Mouse (Mus musculus) ES-E14 (cell line): ENCODE data around the gene Pnkd. TPM values are rescaled to one million over a fixed set of nuclear protein-coding genes. Genes with fewer than 3 reads are reported as not detected.

Experiments
- DNase-seq: peaks from one replicate; pipeline ENCODE4 v3.0.0-alpha.2; 2013; ENCODE audit warnings: low read depth, low spot score
- H3K27ac ChIP-seq: 2 replicates; pipeline ENCODE4 v1.5.1; 2012; ENCODE audit warnings: low read depth, mild to moderate bottlenecking, low read length, moderate library complexity, mixed read lengths; ENCODE audit not compliant: poor library complexity, insufficient read depth, severe bottlenecking
- H3K36me3 ChIP-seq: 2 replicates; pipeline ENCODE4 v1.6.1; 2012; ENCODE audit warnings: mild to moderate bottlenecking, low read length, moderate library complexity, mixed read lengths; ENCODE audit not compliant: control insufficient read depth, poor library complexity, insufficient read depth, severe bottlenecking
- H3K4me1 ChIP-seq, 2 experiments: fragments of 150-350 bp in 1 of 2; sonication (generic) in 1 of 2; 2 replicates each; pipeline ENCODE4 v1.6.1; 2012; ENCODE audit warnings: low read length in 2 of 2, mild to moderate bottlenecking in 1 of 2, mixed read lengths in 1 of 2; ENCODE audit not compliant: control insufficient read depth in 2 of 2, insufficient read depth in 2 of 2, poor library complexity in 1 of 2
- H3K4me3 ChIP-seq, 2 experiments: fragments of 150-350 bp in 1 of 2; sonication (generic) in 1 of 2; 2 replicates each; pipeline ENCODE4 v1.5.1; 2012; ENCODE audit warnings: low read length in 2 of 2, low read depth in 1 of 2, mild to moderate bottlenecking in 1 of 2, mixed read lengths in 1 of 2; ENCODE audit not compliant: insufficient read depth in 1 of 2, poor library complexity in 1 of 2, severe bottlenecking in 1 of 2
- H3K9ac ChIP-seq: 2 replicates; pipeline ENCODE4 v1.6.1; 2012; ENCODE audit warnings: low read depth, mild to moderate bottlenecking, low read length, mixed read lengths; ENCODE audit not compliant: poor library complexity, insufficient read depth, severe bottlenecking
- H3K9me3 ChIP-seq: fragments of 150-350 bp; sonication (generic); 2 replicates; pipeline ENCODE4 v1.6.1; 2012; ENCODE audit warnings: low read depth, mild to moderate bottlenecking, low read length; ENCODE audit not compliant: control insufficient read depth, insufficient read depth
- CHD2 ChIP-seq: IDR thresholded peaks from 2 replicates; pipeline ENCODE4 v1.6.1; 2014; ENCODE audit warnings: mild to moderate bottlenecking, low read depth, low read length, inconsistent platforms
- HCFC1 ChIP-seq: IDR thresholded peaks from 2 replicates; pipeline ENCODE4 v1.6.1; 2012; ENCODE audit warnings: low read length, inconsistent platforms, borderline replicate concordance; ENCODE audit not compliant: insufficient read depth
- MAFK ChIP-seq: IDR thresholded peaks from 2 replicates; pipeline ENCODE4 v1.6.1; 2014; ENCODE audit warnings: mild to moderate bottlenecking, low read depth, low read length, inconsistent platforms; ENCODE audit not compliant: insufficient read depth
- ZC3H11A ChIP-seq: IDR thresholded peaks from 2 replicates; pipeline ENCODE4 v1.6.1; 2012; ENCODE audit warnings: low read depth, mild to moderate bottlenecking, inconsistent platforms, low read length, borderline replicate concordance
- ZNF384 ChIP-seq: IDR thresholded peaks from 2 replicates; pipeline ENCODE4 v1.6.1; 2012; ENCODE audit warnings: low read depth, low read length, inconsistent platforms
- in situ Hi-C, 2 experiments: fragments of 600-800 bp; cut with MboI; formaldehyde crosslinking; loops; one replicate each; pipeline ENCODE4 v1.15.1; 2025; ENCODE audit warnings: low sequenced_read_pairs in 2 of 2, inconsistent platforms in 1 of 2; ENCODE audit not compliant: unreplicated experiment in 2 of 2
- total RNA-seq: library from RNA; depleted of rRNA; stranded (reverse); fragments of 300-350 nt; gene quantifications from 2 replicates; pipeline ENCODE4 v1.2.3, GENCODE M21; 2012

Pnkd gene
- total RNA-seq, 1 experiment: 63.9 TPM

- H3K36me3 ChIP-seq: peaks cover 14% of the 10 kb centered on the region; the same call in 1 of the 2 replicates
- H3K9ac ChIP-seq: peak overlapping the region; percentile 73; the same call in 1 of the 2 replicates
- peak; percentile 63 for TF ChIP-seq MAFK
- no peak for TF ChIP-seq ZNF384
- no peak overlapping the region for H3K27ac ChIP-seq
- peak overlapping the region; percentile 67 to 84 for H3K4me3 ChIP-seq
- DNase-seq: peak; percentile 87
- H3K4me1 ChIP-seq: peaks cover 0 to 21% of the 10 kb centered on the region in 2 experiments; a peak in 3 of 4 replicates
- in situ Hi-C loops: no loop called here
- H3K9me3 ChIP-seq: no peaks in the 10 kb centered on the region
These were observed 105.7 kb downstream of the Pnkd start for GRCm38 (mm10) chr1:74390287-74390906.

- DNase-seq: peak; percentile 69
- H3K9ac ChIP-seq: peak within 1 kb of the TSS; percentile 92
- 0 out of 2 replicates have a peak, but pooled peaks have one; percentile 25 for TF ChIP-seq HCFC1
- no peak for TF ChIP-seq MAFK
- TF ChIP-seq ZNF384: no peak
- peak; percentile 66 for TF ChIP-seq ZC3H11A
- TF ChIP-seq CHD2: no peak
- H3K4me1 ChIP-seq: peaks cover 0 to 20% of the 10 kb centered on the region in 2 experiments; a peak in 3 of 4 replicates
- H3K27ac ChIP-seq: peak within 1 kb of the TSS; percentile 79
- H3K36me3 ChIP-seq: peaks cover 14% of the 10 kb centered on the region; the same call in 1 of the 2 replicates
- H3K4me3 ChIP-seq: peak within 1 kb of the TSS; percentile 67 to 84
- H3K9me3 ChIP-seq: no peaks in the 10 kb centered on the region
- in situ Hi-C loops: no loop called here
These were observed 106.4 kb downstream of the Pnkd start, which contains the start of gene Ctdsp1 for GRCm38 (mm10) chr1:74390924-74391748. TSS of gene Ctdsp1 (plus strand) at chr1:74391509.

- H3K4me3 ChIP-seq: peak overlapping the region; percentile 67 to 84
- H3K9me3 ChIP-seq: no peaks in the 10 kb centered on the region
- no peak for TF ChIP-seq ZC3H11A
- TF ChIP-seq CHD2: 0 out of 2 replicates have a peak, but pooled peaks have one; percentile 25
- no peak for DNase-seq
- H3K36me3 ChIP-seq: peaks cover 14% of the 10 kb centered on the region; the same call in 1 of the 2 replicates
- peaks cover 0 to 20% of the 10 kb centered on the region in 2 experiments; a peak in 3 of 4 replicates for H3K4me1 ChIP-seq
- in situ Hi-C loops: no loop called here
- peak overlapping the region; percentile 79 for H3K27ac ChIP-seq
- H3K9ac ChIP-seq: peak overlapping the region; percentile 92
These were observed 107.2 kb downstream of the Pnkd start for GRCm38 (mm10) chr1:74391844-74392441.

- in situ Hi-C loops: no loop called here
- H3K9ac ChIP-seq: peak overlapping the region; percentile 92
- no peak for DNase-seq
- no peak overlapping the region for H3K27ac ChIP-seq
- peak overlapping the region; percentile 67 to 84 for H3K4me3 ChIP-seq
- no peak for TF ChIP-seq CHD2
- TF ChIP-seq ZNF384: no peak
- no peak for TF ChIP-seq ZC3H11A
- no peak for TF ChIP-seq MAFK
- TF ChIP-seq HCFC1: no peak
- H3K36me3 ChIP-seq: peaks cover 14% of the 10 kb centered on the region; the same call in 1 of the 2 replicates
- H3K4me1 ChIP-seq: peaks cover 0 to 20% of the 10 kb centered on the region in 2 experiments; a peak in 3 of 4 replicates
- H3K9me3 ChIP-seq: no peaks in the 10 kb centered on the region
These were observed 107.8 kb downstream of the Pnkd start for GRCm38 (mm10) chr1:74392446-74392994.
